Mouse (Mus musculus): ENCODE results near the gene Chid1. TPM values are rescaled to one million over a fixed set of nuclear protein-coding genes. Genes with fewer than 3 reads are reported as not detected.

Chid1 gene
- polyA plus RNA-seq, 1 experiment from 2014 or later: 47.3 TPM

DNA sequence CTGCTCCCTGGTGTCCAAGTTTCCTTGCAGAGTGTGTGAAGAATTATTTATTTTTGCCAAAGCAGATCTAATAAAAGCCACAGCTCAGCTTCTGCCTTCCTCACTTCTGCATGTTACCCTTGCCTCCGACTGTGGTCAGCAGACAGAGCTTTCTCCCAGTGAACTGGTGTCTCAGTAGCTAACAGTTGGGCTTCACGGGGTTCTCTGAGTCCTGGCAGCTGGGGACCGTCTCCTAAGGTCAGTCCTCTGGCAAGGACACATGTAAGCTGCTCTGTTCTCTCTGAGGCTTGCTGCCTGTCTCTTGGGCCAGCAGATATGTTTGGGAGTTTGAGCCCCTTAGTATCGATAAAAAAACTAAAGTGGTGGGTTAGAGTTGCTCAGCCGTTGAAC is 79.7 kb downstream of the Chid1 start:
- peaks cover 62% of the 10 kb centered on the region for H3K27me3 ChIP-seq
- no peak overlapping the region for H3K27ac ChIP-seq (replicated peaks)
- no peak overlapping the region for H3K9ac ChIP-seq
- no peak overlapping the region for H3K4me3 ChIP-seq (replicated peaks)
- no peak for ATAC-seq (ENCODE audit: insufficient number of reproducible peaks, low FRiP score, low TSS enrichment, low read depth)
- 64% methylated on average over 5 of the region's 5 CpGs for WGBS
- H3K4me1 ChIP-seq: peaks cover 28% of the 10 kb centered on the region
- 0 out of 2 replicates have a peak, but pooled peaks cover 7% of the 10 kb centered on the region for H3K36me3 ChIP-seq
- H3K4me2 ChIP-seq (replicated peaks): no peak overlapping the region
- no peaks in the 10 kb centered on the region for H3K9me3 ChIP-seq (replicated peaks)

DNA sequence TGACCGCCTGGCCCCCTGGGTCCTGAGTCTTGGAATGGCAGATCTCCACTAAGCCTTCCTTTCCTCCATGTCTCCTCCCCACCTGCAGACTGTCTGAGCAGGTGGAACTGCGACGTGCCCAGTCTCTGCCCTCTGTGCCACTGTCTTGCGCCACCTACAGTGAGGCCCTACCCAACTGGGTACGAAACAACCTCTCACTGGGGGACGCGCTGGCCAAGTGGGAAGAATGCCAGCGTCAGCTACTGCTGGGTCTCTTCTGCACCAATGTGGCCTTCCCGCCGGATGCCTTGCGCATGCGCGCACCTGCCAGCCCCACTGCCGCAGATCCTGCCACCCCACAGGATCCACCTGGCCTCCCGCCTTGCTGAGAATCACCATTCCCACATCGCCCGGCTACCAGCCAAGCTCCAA is 80.4 kb downstream of the Chid1 start:
- 0 out of 2 replicates have a peak, but pooled peaks cover 7% of the 10 kb centered on the region for H3K36me3 ChIP-seq
- WGBS: 87% methylated on average over 17 of the region's 17 CpGs
- H3K4me2 ChIP-seq (replicated peaks): no peak overlapping the region
- peaks cover 26% of the 10 kb centered on the region for H3K4me1 ChIP-seq
- H3K9ac ChIP-seq: no peak overlapping the region
- H3K9me3 ChIP-seq (replicated peaks): no peaks in the 10 kb centered on the region
- H3K27ac ChIP-seq (replicated peaks): no peak overlapping the region
- peaks cover 56% of the 10 kb centered on the region for H3K27me3 ChIP-seq
- H3K4me3 ChIP-seq (replicated peaks): no peak overlapping the region
- no peak for ATAC-seq (ENCODE audit: insufficient number of reproducible peaks, low FRiP score, low TSS enrichment, low read depth)

DNA sequence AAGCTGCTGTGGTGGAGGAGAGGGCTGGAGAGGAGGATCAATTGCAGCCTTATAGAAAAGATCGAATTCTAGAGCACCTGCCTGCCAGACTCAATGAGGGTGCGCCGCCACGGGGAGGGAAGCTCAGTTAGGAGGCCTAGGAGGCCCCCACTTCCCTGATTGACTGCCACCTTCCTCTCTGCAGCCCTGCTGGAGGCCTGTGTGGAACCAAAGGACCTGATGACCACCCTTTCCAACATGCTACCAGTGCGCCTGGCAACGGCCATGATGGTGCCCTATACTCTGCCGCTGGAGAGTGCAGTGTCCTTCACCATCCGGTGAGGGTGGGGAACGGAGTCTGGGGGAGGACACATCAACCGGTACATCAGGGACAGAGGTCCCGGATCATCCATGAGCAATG is 81.0 kb downstream of the Chid1 start:
- WGBS: 89% methylated on average over 11 of the region's 11 CpGs
- peaks cover 49% of the 10 kb centered on the region for H3K27me3 ChIP-seq

DNA sequence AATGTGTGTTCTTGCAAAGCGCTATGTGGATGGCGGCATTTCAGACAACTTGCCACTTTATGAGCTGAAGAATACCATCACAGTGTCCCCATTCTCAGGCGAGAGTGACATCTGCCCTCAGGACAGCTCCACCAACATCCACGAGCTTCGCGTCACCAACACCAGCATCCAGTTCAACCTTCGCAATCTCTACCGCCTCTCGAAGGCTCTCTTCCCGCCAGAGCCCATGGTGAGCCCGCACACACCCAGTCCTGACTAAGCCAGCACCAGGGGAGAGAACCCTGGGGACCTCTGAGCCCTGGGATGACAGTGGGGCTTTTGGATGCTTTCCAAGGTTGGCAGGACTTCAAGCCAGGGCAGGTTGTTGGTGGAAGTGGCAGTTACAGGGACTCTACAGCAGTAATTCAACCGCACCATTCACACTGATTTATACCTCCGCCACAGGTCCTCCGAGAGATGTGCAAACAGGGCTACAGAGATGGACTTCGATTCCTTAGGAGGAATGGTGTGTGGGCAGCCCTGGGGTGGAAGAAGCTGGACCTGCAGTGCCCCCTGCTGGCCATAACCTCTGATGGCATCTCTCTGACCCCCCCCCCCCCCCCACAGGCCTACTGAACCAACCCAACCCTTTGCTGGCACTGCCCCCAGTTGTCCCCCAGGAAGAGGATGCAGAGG is 81.5 kb downstream of the Chid1 start:
- 71% methylated on average over 15 of the region's 15 CpGs for WGBS
- no peak for ATAC-seq (ENCODE audit: insufficient number of reproducible peaks, low FRiP score, low TSS enrichment, low read depth)
- Histone ChIP-seq H3K27me3 (peaks cover 44% of the 10 kb centered on the region), H3K4me3 (replicated peaks) (no peak overlapping the region), H3K27ac (replicated peaks) (no peak overlapping the region), H3K4me1 (peaks cover 25% of the 10 kb centered on the region), H3K4me2 (replicated peaks) (no peak overlapping the region), H3K9ac (no peak overlapping the region), H3K9me3 (replicated peaks) (no peaks in the 10 kb centered on the region), H3K36me3 (0 out of 2 replicates have a peak, but pooled peaks cover 7% of the 10 kb centered on the region)

More for the DNA sequence above, 81.0 kb downstream of the Chid1 start:
- Histone ChIP-seq H3K9me3 (replicated peaks) (no peaks in the 10 kb centered on the region), H3K4me1 (peaks cover 25% of the 10 kb centered on the region), H3K4me3 (replicated peaks) (no peak overlapping the region), H3K4me2 (replicated peaks) (no peak overlapping the region), H3K36me3 (0 out of 2 replicates have a peak, but pooled peaks cover 7% of the 10 kb centered on the region), H3K27ac (replicated peaks) (no peak overlapping the region), H3K9ac (no peak overlapping the region)
- no peak for ATAC-seq (ENCODE audit: insufficient number of reproducible peaks, low FRiP score, low TSS enrichment, low read depth)

DNA sequence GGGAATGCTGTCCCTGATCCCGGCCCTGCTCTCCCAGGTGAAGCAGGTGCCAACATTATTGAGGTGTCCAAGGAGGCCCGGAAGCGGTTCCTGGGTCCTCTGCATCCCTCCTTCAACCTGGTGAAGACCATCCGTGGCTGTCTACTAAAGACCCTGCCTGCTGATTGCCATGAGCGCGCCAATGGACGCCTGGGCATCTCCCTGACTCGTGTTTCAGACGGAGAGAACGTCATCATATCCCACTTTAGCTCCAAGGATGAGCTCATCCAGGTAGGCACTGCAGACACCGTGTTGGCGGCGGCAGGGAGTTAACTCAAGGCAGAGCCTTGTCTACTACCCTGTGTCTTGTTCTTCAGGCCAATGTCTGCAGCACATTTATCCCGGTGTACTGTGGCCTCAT is 82.4 kb downstream of the Chid1 start:
- Histone ChIP-seq H3K27me3 (peaks cover 36% of the 10 kb centered on the region), H3K4me1 (peaks cover 25% of the 10 kb centered on the region), H3K9ac (no peak overlapping the region), H3K4me2 (replicated peaks) (no peak overlapping the region), H3K4me3 (replicated peaks) (no peak overlapping the region), H3K36me3 (peaks cover 8% of the 10 kb centered on the region), H3K27ac (replicated peaks) (no peak overlapping the region), H3K9me3 (replicated peaks) (no peaks in the 10 kb centered on the region)
- ATAC-seq (ENCODE audit: insufficient number of reproducible peaks, low FRiP score, low TSS enrichment, low read depth): no peak
- 89% methylated on average over 14 of the region's 14 CpGs for WGBS

DNA sequence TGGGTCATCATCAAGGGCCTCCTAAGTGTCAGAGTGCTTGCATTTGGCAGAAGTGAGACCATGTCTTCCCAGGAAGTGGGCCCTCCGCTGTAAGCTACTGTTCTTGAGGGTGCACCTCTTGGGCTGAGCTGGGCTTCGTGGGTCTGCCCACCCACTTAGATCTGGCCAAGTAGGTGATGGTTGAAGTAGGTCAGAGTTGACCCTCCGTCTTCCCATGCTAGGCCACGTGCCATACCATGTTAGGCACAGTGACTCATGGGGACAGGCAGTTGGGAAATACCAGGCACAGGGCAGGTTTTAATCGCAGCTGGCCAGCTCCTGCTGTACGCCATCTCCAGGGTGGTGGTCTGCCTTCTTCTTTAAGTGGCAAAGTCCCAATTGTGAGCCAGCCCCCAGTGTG is 82.9 kb downstream of the Chid1 start:
- Histone ChIP-seq H3K27ac (replicated peaks) (no peak overlapping the region), H3K4me1 (peaks cover 21% of the 10 kb centered on the region), H3K9me3 (replicated peaks) (no peaks in the 10 kb centered on the region), H3K36me3 (peaks cover 13% of the 10 kb centered on the region), H3K27me3 (peaks cover 31% of the 10 kb centered on the region), H3K9ac (no peak overlapping the region), H3K4me2 (replicated peaks) (no peak overlapping the region), H3K4me3 (replicated peaks) (no peak overlapping the region)
- no peak for ATAC-seq (ENCODE audit: insufficient number of reproducible peaks, low FRiP score, low TSS enrichment, low read depth)
- 85% methylated on average over 6 of the region's 6 CpGs for WGBS

DNA sequence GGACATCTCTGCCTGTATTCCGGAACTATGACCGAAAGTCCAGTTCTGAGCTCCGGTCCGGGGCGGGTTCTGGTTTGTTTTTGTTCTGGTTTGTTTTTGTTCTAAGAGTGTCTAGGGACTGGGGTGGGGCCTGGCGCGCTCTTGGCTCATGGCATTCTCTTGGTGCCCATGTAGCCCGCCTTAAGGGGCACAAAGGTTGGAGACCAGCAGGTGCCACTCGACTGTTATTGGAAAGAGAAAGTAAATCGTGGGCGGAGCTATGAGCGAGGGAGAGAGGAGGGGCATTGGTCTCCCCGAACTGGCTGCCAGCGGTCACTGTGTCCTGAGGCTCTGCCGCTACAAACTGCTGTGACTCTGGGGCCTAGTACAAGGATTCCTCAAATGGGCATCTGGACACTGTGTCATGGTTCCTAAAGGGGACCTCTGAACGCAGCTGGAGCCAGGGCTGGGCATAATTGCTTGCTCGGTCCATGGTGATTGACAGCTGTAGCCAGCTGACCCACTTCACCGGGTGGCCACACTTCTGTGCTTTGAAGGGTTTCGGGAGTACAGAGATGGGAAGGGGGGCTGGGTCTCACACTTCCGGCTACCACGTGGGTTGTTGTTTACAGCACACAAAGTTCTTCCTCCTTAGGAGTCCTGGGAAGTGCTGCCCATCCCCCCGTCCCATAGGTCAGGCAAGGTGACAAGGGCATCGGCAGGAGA is 83.9 kb downstream of the Chid1 start:
- Histone ChIP-seq H3K9ac (peak overlapping the region; percentile 54), H3K4me2 (replicated peaks) (peak overlapping the region; percentile 98), H3K27me3 (peaks cover 22% of the 10 kb centered on the region), H3K4me3 (replicated peaks) (peak overlapping the region; percentile 67), H3K27ac (replicated peaks) (peak overlapping the region; percentile 51), H3K4me1 (peaks cover 17% of the 10 kb centered on the region), H3K36me3 (peaks cover 23% of the 10 kb centered on the region), H3K9me3 (replicated peaks) (no peaks in the 10 kb centered on the region)
- no peak for ATAC-seq (ENCODE audit: insufficient number of reproducible peaks, low FRiP score, low TSS enrichment, low read depth)
- WGBS: 4% methylated on average over 23 of the region's 23 CpGs

DNA sequence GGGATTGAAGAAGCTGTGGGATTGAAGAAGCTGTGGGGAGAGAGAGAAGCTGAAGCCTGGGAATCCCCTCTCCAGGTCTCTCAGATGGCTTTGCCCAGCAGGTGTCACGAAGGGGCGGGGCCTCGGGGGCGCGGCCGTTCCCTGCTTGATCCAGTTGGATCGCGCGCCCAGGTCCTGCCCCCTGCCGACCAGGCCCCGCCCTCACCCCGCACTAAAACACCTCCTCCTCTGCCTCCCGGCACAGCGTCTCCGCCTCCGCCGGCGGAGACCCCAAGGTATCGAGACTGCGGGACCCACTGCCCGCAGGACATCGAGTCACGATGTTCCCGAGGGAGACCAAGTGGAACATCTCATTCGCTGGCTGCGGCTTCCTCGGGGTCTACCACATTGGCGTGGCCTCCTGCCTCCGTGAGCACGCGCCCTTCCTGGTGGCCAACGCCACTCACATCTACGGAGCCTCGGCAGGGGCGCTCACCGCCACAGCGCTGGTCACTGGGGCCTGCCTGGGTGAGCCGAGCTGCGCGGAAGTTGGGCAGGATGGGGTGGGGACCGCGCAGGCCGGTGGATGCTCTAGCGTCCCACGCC is 84.6 kb downstream of the Chid1 start, which contains the start of gene Pnpla2:
TSS of gene Pnpla2 (plus strand) at position 232 of the 585 bp plus-strand sequence.
- peak within 1 kb of the TSS; percentile 54 for H3K9ac ChIP-seq
- H3K27ac ChIP-seq (replicated peaks): peak within 1 kb of the TSS; percentile 51
- 0% methylated on average over 44 of the region's 45 CpGs for WGBS

DNA sequence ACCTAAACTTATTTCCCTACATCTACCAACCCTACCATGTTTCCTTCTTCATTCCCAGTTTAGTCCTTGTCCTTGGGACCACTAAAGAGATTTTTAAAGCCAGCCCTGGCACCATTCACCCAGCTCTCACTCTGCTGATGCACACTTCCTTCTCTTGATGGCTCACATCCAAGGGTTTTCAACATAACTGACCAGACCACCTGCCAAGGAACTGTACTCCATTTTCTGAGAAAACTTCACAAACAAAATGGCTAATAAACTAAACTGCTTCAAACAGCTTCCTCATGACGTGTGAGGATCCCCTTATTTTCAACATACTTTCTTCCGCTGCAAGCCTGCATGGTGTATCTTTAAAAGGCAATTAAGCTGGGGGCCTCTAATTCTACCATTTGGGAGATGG is 86.0 kb downstream of the Chid1 start:
- no peak overlapping the region for H3K27ac ChIP-seq (replicated peaks)
- H3K9ac ChIP-seq: no peak overlapping the region
- peaks cover 37% of the 10 kb centered on the region for H3K36me3 ChIP-seq
- H3K4me1 ChIP-seq: peaks cover 21% of the 10 kb centered on the region
- H3K9me3 ChIP-seq (replicated peaks): no peaks in the 10 kb centered on the region
- no peak overlapping the region for H3K4me3 ChIP-seq (replicated peaks)
- H3K27me3 ChIP-seq: peaks cover under 1% of the 10 kb centered on the region; the same call in 1 of the 2 replicates
- ATAC-seq (ENCODE audit: insufficient number of reproducible peaks, low FRiP score, low TSS enrichment, low read depth): no peak
- no peak overlapping the region for H3K4me2 ChIP-seq (replicated peaks)
- 79% methylated on average over 2 of the region's 2 CpGs for WGBS

More for the DNA sequence above, 84.6 kb downstream of the Chid1 start, which contains the start of gene Pnpla2:
- Histone ChIP-seq H3K27me3 (peaks cover 15% of the 10 kb centered on the region), H3K4me2 (replicated peaks) (peak within 1 kb of the TSS; percentile 98), H3K36me3 (peaks cover 30% of the 10 kb centered on the region), H3K4me1 (peaks cover 17% of the 10 kb centered on the region), H3K9me3 (replicated peaks) (no peaks in the 10 kb centered on the region), H3K4me3 (replicated peaks) (peak within 1 kb of the TSS; percentile 67)
- ATAC-seq (ENCODE audit: insufficient number of reproducible peaks, low FRiP score, low TSS enrichment, low read depth): peak; percentile 83

DNA sequence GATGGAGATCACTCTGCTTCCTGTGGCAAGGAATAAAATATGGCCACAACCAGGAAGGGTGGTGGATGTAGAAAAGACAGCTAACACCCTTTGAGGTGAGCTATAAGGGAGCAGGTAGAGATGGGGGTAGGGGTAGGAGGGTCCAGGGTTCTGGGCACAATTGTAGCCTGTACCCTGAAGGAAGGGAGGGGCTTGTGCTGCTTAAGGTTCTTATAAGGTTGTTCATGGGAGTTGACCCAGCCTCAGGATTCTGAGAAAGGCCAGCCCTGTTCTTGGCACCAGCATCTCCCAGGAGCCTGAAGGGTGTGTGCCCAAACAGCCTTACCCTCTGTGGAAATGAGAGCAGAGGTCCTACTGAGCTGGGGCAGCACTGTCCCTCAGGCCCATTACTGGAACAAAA is 87.7 kb downstream of the Chid1 start:
- Histone ChIP-seq H3K36me3 (peaks cover 39% of the 10 kb centered on the region), H3K4me1 (peaks cover 26% of the 10 kb centered on the region), H3K4me2 (replicated peaks) (no peak overlapping the region), H3K4me3 (replicated peaks) (no peak overlapping the region), H3K9me3 (replicated peaks) (no peaks in the 10 kb centered on the region), H3K9ac (no peak overlapping the region), H3K27ac (replicated peaks) (no peak overlapping the region), H3K27me3 (no peaks in the 10 kb centered on the region)
- ATAC-seq (ENCODE audit: insufficient number of reproducible peaks, low FRiP score, low TSS enrichment, low read depth): no peak

Data from embryonic facial prominence, embryonic 15.5 days (tissue).